Mouse (Mus musculus) right cerebral cortex, postnatal 36 days (tissue): ENCODE results near the gene Cbln4.

Experiments used
- DNase-seq, 2 experiments: peaks; one replicate each; pipeline ENCODE4 v3.0.0; 2022; ENCODE audit warnings: low spot score in 2 of 2, mixed read lengths in 1 of 2

Gene Cbln4

DNA sequence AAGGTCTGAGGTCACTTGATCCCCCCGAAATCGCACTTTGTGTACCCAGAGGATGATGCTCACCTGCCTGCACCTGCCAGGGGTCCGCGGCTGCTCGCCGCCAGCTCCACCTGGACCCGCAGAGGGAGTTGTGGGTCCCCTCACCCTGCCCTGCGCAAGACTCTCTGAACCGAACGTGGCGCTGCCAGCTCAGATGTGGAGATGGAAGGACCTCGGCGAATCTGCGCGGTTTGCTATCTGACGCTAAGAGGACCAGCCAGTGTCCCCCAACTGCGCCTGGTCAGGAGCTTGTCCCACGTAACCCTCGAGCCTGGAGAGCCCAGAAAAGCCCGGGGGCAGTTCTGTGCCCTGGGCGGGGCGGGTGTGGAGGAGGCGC, at the start of gene Cbln4:
Cbln4 (minus strand) TSS at position 232 of the 376 bp plus-strand sequence.
- peak in 1 of 2 experiments; percentile 18 for DNase-seq

DNA sequence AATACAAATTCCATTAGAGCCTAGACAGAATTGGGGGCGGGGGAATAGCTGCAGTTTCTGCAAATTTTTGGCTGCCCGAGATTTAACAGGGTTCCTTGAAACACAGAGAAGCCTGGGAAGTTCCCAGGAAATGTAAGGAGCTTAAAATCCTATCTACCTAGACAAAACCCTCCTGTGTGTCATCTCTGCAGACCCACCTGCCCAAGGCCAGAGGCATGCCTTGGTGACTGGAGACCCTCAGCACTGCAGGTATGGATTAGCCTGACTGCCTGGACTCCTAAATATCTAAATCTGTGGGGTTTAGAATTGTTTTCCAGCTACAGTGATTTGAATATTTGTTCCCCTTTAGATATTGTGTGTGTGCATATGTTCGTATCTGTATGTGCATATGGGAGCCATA, 35.3 kb upstream of the Cbln4 start:
- no peak for DNase-seq

GRCm38 (mm10) chr2:172076295-172076694, 33.0 kb upstream of the Cbln4 start:
- no peak for DNase-seq

GRCm38 (mm10) chr2:172062876-172063275, 19.6 kb upstream of the Cbln4 start:
- no peak for DNase-seq

- no peak for DNase-seq
These were observed 16.5 kb upstream of the Cbln4 start for GRCm38 (mm10) chr2:172059747-172060146.

GRCm38 (mm10) chr2:172058936-172059665, 15.8 kb upstream of the Cbln4 start:
- DNase-seq = no peak

- DNase-seq = no peak
These were observed 2.7 kb upstream of the Cbln4 start for GRCm38 (mm10) chr2:172046002-172046401.

GRCm38 (mm10) chr2:172042607-172043234, 545 bp downstream of the Cbln4 start:
- DNase-seq = peak; percentile 5 to 7

GRCm38 (mm10) chr2:172042125-172042524, 1.1 kb downstream of the Cbln4 start:
- peak; percentile 54 to 57 for DNase-seq

DNA sequence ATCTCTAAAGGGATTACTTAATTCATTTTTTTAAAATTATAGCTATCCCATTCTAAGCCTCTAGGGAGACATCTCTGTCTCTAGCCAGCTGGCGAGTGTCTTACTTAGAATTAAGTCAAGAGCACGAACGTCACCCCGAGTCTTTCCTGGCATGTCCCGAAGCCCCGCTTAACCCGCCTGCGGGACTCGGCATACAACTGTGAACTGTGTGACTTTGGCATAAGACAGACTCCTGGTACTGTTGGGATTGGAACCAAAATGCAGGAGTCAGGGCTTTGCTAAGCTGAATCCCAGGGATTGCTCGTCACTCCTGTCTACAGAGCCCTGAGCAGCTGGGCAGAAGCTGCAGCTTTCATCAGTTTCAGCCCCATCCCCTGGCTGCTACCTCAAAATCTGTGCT, 2.4 kb downstream of the Cbln4 start:
- peak in 1 of 2 experiments; percentile 3 for DNase-seq

- no peak for DNase-seq
These were observed 3.7 kb downstream of the Cbln4 start for GRCm38 (mm10) chr2:172039601-172040000.

- no peak for DNase-seq
These were observed 9.0 kb downstream of the Cbln4 start for GRCm38 (mm10) chr2:172034281-172034680.

DNA sequence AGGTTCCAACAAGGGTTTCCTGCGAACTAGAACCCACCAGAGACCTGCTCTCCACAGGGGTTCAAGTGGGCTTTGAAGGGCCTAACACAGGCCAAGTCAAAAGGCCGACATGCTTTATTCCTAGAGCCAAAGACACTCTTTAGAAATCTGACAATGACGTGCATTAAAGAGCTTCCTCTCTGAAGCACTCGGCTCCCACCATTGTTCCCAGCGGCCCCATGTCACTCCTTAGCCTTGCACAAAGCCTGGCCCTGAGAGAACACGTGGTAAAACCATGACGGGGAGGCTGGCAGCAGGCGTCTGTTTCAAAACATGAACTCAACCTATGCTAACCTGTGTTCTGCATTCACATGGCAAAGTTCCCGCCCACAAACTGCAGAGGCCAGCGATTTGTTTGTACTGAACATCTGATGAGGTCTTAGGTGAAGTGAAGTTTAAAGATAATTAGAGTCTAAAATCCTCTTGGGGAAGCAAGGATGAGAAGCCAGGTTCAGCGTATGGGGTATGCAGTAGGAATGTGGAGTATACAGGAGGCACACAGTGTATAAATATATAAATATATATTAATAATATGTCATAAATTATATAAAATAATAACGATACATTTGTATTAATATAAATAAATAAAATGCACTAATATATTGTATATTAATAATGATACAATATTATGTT, 17.7 kb downstream of the Cbln4 start:
- no peak for DNase-seq

DNA sequence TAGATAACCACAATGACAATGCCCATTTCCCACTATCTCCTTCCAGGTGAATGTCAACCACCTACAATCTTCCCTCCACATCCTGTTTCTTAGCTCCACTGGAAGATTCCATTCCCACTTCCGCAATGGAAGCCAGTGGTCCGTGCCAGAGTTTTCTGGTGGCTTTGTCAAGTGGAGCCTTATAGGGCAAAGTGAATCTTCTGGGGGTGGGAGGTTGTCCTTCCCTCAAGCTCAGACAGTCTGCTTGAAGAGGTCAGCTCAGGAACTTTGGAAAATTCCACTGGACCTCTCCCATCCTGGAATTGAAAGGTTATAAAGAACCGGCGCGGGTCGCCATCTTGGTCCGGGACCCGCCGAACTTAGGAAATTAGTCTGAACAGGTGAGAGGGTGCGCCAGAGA, 36.5 kb downstream of the Cbln4 start:
- DNase-seq = no peak

- DNase-seq = no peak
These were observed 37.3 kb downstream of the Cbln4 start for GRCm38 (mm10) chr2:172005970-172006369.

DNA sequence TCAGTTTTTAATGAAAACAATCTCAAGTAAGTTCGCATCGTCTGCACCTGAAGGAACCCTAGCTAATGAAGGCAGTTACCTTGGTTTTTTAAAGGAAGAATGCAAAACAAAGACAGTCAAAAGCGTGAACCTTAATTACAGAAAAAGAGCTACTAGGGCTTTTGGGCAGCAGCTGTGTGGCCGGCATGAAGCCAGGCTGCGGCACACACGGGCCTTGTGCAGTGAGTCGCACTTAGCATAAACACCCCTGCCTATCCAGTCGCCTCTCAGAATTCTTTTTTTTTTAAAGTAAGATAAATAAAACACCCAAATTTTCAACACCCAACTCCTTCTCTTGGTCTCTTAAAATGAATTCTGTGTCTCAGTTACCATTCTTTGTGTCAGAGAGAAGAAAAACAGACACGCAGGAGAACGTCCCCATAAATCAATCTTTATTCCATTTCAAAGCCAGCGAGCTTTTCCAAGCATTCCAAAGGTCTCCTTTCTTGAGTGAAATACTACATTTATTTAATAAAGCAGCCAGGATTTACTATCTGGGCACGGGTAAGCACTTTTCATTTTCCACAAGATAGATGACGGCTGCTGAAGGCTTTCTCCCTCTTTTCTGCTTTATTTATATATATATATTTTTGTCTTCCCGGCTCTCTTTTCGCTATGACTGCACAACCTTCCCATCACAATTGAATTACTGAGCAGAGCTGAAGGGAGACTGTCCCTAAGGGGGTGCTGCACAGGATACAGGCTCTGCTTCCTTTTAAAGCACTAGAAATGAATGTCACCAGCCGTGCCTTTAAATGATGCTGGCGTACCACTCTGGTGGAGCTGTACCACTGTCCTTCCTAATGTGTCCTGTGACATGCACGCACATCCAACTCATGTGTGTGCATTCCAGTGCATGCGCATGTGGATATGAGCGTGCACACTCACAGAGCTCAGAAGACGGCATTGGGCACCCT, 39.0 kb downstream of the Cbln4 start:
- DNase-seq = no peak

DNA sequence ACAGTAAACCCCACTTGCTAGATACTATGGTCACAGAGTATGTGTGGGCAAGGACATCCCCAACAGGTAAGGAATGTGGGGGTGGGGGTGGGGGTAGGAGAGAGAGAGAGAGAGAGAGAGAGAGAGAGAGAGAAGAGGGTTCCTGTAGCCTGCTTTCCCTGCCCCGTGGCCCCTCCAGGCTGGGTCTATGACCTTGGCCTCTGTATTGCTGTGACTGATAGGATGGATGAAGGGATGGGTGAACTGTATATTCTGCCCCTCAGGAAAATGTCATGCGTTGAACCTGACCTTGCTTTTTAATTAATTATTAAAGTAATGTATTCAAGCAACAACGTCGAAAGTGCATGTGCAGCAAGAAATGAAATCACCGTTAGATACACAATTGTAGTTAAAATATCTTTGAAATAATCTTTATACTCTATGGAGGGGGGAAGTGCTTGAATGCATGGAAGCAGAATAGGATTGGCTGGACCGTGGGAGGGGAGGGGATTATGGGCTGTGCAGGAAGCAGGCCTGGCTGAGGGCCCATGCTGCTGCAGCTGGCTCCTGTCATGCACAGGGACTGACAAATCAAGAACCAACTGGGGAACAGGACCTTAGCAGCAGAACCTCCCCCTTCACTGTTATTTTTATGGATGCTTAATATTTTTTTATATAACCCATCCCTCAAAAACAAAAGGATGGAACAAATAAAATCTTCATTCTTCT, 46.1 kb downstream of the Cbln4 start:
- DNase-seq = no peak

- no peak for DNase-seq
These were observed 48.4 kb downstream of the Cbln4 start for GRCm38 (mm10) chr2:171994861-171995260.

GRCm38 (mm10) chr2:171994240-171994639, 49.0 kb downstream of the Cbln4 start:
- DNase-seq = no peak

GRCm38 (mm10) chr2:171986686-171987085, 56.6 kb downstream of the Cbln4 start:
- DNase-seq = no peak
